Mouse (Mus musculus) lung, postnatal 25 days (tissue): Measurements from ENCODE around the gene Cd164l2.

ENCODE experiments used
- DNase-seq: peaks from one replicate; pipeline ENCODE4 v3.0.0; 2022; ENCODE audit warnings: low spot score

Gene Cd164l2

GRCm38 (mm10) chr4:133256820-133257219 lies 44.9 kb downstream of the Cd164l2 start:
- no peak for DNase-seq

GRCm38 (mm10) chr4:133257230-133257629 lies 45.3 kb downstream of the Cd164l2 start:
- no peak for DNase-seq

GRCm38 (mm10) chr4:133257798-133258408 lies 46.0 kb downstream of the Cd164l2 start:
- DNase-seq: no peak

DNA sequence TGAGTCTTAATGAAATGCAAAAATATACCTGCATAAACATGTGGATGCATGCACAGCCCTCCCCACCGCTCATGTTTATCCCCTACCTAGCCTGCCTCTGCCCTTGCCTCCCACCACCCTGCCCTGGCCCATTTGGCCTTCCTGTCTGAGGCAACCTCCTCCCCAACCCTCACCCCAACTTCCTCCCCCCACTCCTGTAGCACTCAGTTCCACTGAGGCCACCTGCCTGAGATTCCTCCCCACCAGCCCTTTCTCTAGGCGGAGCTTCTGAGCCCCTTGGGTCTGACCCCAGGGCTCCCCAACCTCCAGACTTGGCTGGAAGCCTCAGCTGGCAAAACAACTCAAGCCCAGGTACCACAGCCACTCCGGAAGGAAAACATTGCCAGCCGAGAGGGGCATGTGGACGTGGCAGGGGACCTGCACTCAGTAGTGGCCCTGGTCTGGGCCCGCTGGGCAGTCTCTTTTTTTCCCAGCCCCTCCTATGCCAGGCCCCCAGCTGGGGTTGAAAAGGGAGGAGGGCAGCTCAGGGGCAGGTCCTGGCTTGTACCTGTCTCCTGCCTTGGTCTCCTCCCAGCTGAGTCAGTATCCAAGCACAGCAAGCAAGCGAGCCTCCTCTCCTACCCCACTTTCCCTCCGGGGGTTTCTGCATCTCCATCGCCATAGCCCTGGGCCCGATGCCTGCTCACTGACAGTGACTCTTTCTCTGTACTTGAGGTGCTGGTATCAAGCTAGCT lies 49.9 kb downstream of the Cd164l2 start:
- DNase-seq: no peak

- no peak for DNase-seq
These were observed 50.4 kb downstream of the Cd164l2 start for GRCm38 (mm10) chr4:133262375-133262765.

DNA sequence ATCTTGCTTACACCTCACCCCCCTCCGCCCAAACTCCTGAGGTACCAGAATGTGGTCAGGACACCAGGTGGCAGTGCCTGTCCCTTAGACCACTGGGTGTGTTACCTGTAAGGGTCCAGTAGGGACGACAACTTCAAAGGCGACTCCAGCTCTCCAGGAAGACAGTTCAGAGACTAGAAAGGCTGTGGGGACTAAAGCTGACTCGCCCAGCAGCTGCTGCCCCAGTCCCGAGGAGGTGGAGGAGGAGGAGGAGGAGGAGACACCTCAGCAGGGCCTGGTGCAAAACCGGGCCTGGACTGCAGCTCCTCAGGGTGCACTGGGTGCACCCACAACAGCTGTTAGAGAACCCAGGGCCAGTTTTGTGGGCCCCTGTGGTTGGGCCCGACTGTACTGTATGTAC lies 51.0 kb downstream of the Cd164l2 start, which contains the start of gene Sytl1:
Gene Sytl1, minus strand, starts transcription at position 232 of the 400 bp plus-strand sequence.
- no peak for DNase-seq

DNA sequence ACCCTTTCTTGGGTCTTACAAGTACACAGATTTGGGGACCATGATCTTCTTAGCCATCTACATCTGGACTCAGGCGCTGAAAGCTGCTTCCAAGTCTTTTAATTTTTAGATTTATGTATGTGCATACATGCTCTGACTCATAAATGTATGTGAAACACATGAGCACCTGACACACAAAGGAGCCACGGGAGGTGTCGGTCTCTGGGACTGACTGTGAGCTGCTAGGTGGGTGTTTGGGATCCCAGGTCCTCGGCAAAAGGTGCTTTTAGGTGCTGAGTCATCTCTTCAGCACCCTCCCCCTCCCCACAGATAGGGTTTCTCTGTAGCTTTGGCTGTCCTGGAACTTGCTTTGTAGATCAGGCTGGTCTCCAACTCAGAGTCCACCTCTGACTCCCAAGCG lies 51.8 kb downstream of the Cd164l2 start:
- DNase-seq: no peak

DNA sequence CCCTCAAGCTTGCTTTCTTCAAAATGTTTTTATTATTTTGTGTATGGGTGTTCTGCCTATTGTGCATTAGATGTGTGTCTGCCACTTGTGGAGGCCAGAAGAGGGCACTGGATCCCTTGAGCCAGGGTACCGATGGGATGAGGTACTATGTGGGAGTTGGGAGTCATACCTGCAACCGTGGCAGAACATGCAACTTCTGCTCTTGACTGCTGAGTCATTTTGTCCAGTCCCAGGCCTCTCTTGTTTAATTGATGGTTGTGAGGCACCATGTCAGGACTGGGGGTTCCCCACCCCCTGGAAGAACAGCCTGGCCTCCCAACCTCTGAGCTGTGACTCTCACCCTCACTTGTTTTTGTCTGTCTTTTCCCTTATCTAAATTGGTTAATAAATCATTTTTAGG lies 52.6 kb downstream of the Cd164l2 start:
- DNase-seq: no peak

GRCm38 (mm10) chr4:133265297-133265696 lies 53.4 kb downstream of the Cd164l2 start:
- DNase-seq: no peak

GRCm38 (mm10) chr4:133265759-133266158 lies 53.8 kb downstream of the Cd164l2 start:
- DNase-seq: no peak

DNA sequence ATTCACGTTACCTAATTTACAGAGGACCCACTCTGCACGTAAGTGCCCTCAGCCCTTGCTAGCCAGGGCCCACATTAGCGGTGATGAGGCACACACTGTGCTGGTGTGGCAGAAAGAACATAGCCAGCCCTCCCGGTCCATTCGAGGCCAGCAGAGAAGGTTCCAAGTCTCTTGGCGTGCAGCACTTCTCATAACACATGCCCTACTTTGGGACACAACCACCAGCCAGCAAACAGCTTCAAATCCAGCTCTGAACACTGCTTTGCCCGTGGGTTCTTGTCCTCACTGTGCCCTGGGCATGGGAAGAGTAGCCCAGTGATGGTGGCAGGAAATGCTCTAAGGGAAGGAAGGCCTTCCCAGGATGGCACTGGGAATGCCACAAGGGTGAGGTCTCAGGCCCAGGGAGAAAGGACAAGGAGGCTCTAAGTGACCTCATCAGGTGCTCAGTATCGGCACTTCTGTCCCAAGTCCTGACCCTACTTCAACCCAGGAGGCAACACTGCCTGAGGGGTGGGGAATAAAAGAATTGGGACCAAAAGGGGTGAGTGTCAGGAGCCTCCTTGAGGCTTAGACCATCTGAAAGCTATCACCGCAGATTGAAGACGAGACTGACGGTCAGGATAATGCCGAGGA lies 54.4 kb downstream of the Cd164l2 start:
- no peak for DNase-seq

DNA sequence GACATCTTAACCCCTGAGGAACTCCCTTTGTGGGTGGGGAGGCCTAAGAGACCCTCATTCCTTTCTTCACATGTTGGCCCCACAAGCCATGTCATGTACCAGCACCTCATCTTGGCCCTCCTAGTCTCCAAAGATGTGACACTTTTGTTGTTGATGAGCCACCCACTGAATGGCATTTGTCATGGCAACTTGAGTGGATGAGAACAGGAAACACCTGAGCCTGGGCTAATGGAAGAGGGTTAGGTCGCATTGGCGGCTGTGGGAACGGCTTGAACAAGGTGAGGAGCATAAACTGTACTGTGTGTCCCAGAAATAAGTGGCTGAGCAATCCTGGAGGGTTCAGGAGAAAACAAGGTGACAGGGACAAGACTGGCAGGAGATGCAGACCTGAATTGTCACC lies 57.0 kb downstream of the Cd164l2 start:
- DNase-seq: no peak

- no peak for DNase-seq
These were observed 57.7 kb downstream of the Cd164l2 start for GRCm38 (mm10) chr4:133269596-133269995.

- no peak for DNase-seq
These were observed 59.0 kb downstream of the Cd164l2 start for GRCm38 (mm10) chr4:133270929-133271328.
